Mouse (Mus musculus): ENCODE results near the gene B3gat2.

Gene B3gat2

DNA sequence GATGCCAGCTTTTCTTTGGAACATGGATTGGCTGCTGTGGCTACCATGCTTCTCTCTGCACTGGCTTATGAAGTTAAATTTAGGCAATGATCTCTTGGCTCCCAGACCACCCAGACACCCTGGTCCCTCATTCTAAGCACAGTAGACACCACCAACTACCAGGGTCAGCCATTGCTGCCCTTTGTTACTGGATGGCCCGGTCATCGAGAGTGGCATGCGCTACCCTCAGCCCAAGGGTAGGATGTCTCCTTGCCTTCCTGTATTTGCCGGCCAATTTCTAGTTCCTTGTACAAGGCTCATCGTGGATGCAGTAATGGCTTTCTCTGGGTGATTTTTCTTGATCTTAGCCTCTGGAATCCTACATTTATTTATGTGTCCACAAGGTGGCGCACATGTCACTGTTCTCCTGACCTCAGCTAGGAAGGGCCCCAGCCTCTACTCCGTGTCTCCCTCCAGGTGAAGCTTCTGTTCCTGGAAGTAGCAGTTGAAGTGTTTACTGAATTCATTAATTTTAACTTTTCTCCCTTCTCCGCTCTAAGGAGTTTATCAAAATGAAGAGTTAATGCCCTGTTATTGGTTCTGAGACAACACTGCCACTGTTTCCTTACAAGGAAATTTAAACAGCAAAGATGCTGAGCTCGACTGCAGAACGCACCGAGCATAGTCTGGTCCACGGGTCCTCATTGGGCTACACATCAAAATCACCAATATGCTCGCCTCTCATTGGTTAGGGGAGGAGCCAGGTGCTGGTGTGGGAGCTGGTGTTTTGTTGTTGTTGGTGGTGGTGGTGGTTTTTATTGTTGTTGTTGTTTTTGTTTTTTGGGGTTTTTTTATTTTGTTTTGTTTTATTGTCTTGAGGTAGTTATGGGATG, 65.6 kb downstream of the B3gat2 start:
- in situ Hi-C loops (cut with MboI; ENCODE audit: low pct_unique_long_range_greater_than_20kb in 1 of 2, low sequenced_read_pairs in 2 of 2, unreplicated experiment in 1 of 2): loop anchor here in 1 of 2 experiments (25.0 kb wide), 1 partner anchor 335 kb away; no protein-coding TSS in a partner anchor

DNA sequence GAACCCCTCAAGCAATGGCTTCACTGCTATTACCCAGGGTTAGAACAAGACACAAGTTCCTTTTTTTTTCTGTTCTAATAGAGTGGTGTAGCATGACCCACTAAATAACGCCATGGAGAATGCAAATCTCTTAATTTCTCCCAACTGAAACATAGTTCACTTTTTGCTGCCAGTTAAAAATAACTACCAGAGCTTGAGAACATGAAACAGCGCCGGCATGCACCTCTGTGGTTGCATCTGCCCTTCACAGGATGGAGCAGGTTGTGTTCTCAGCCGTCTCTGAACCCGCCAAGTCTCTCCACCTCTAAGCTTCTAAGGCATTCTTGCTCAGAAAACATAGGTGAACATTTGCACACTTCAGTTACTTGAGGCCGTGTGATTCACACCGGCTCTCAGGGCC, 72.7 kb downstream of the B3gat2 start:
- in situ Hi-C loops (cut with MboI; ENCODE audit: low pct_unique_long_range_greater_than_20kb in 1 of 2, low sequenced_read_pairs in 2 of 2, unreplicated experiment in 1 of 2): loop anchor here in 1 of 2 experiments (25.0 kb wide), 1 partner anchor 328 kb away; no protein-coding TSS in a partner anchor

DNA sequence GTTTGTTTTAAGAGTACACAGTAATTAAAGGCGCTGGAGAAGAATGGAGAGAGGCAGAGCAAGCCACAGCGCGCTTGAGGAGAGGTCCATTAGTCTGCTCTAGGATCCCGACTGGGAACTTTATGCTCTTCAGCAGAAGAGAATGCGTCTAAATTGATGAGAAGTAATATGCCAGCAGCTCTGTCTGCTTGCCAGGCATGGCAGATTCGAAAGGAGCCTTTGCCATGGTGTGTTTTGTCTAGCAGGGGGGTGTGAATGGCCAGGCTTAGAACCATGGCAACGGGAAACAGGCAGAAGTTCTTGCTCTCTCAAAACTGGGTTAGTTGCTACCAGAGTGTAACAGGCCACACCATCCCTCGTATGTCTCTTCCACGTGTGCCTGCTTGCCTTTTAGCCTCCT, 73.3 kb downstream of the B3gat2 start:
- in situ Hi-C loops (cut with MboI; ENCODE audit: low pct_unique_long_range_greater_than_20kb in 1 of 2, low sequenced_read_pairs in 2 of 2, unreplicated experiment in 1 of 2): loop anchor here in 1 of 2 experiments (25.0 kb wide), 1 partner anchor 327 kb away; no protein-coding TSS in a partner anchor

DNA sequence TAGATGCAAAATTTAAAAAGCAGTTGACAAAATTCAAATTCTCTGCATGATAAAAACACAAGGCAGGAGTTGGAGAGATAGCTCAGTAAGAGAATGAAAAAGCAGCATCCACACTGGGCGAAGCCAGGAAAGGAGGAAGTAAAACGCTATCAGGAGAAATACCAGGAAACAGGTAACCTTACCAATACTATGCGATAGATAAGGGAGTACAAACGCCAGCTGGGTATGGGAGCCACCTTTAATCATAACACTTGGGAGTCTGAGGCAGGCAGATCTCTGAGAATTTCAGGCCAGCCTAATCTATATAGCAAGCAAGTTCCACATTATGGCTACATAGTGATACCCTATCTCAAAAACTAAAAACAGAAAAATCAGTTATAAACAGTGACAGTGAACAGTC, 75.1 kb downstream of the B3gat2 start:
- in situ Hi-C loops (cut with MboI; ENCODE audit: low pct_unique_long_range_greater_than_20kb in 1 of 2, low sequenced_read_pairs in 2 of 2, unreplicated experiment in 1 of 2): loop anchor here in 1 of 2 experiments (25.0 kb wide), 1 partner anchor 326 kb away; no protein-coding TSS in a partner anchor

DNA sequence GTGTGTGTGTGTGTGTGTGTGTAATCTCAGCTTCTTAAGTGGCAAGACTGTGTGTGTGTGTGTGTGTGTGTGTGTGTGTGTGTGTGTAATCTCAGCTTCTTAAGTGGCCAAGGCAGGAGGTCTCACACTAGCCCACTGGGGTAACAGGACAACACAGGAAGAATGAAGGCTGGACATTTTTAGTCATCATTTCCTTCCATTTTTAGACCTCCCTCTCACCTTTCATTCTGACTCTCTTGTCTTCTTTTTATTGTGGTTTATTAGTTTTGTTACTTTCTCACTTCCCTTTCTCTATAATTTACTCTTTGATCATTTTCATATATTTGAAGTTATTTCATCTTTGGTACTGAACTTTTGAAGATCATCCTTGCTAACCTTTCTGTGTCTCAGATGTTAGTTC, 79.4 kb downstream of the B3gat2 start:
- in situ Hi-C loops (cut with MboI; ENCODE audit: low pct_unique_long_range_greater_than_20kb in 1 of 2, low sequenced_read_pairs in 2 of 2, unreplicated experiment in 1 of 2): loop anchor here in 1 of 2 experiments (25.0 kb wide), 1 partner anchor 321 kb away; no protein-coding TSS in a partner anchor

DNA sequence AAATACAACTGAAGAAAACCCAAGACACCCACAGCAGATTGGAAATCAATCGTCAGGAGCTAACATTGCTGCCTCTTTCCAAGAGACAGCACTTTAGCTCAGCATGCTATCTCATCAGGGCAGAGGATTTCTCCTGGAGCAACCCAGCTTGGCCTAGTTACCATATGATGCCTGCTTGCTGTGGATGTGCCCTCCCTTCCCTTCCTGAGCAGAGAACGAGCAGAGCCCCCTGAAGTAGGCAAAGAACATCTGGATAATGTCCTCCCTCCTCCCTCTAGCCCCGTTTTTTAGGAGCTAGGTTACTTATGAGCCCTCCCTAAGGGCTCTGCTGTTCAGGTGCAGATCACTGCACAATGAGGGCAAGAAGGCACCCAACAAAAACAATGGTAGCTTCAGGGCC, 81.1 kb downstream of the B3gat2 start:
- in situ Hi-C loops (cut with MboI; ENCODE audit: low pct_unique_long_range_greater_than_20kb in 1 of 2, low sequenced_read_pairs in 2 of 2, unreplicated experiment in 1 of 2): loop anchor here in 1 of 2 experiments (25.0 kb wide), 1 partner anchor 320 kb away; no protein-coding TSS in a partner anchor

DNA sequence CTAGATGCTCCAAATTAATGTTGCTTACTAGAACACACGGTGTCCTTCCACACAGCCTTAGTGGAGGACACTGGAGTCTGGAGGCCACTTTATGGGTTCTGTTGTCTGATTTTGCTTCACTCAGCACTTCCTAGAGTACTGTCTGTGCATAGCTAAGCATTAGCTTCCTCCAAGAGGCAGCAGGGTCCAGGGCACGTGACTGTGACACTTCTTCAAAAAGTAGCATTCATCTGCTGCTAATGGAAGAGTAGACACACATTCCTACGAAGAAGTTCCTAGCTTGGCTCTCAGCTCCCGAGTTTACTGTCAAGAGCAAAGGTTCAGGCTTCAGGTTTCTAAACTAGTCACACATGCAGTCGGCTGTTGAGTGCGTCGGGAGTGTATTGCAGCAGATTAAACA, 82.2 kb downstream of the B3gat2 start:
- in situ Hi-C loops (cut with MboI; ENCODE audit: low pct_unique_long_range_greater_than_20kb in 1 of 2, low sequenced_read_pairs in 2 of 2, unreplicated experiment in 1 of 2): loop anchor here in 1 of 2 experiments (25.0 kb wide), 1 partner anchor 319 kb away; no protein-coding TSS in a partner anchor

DNA sequence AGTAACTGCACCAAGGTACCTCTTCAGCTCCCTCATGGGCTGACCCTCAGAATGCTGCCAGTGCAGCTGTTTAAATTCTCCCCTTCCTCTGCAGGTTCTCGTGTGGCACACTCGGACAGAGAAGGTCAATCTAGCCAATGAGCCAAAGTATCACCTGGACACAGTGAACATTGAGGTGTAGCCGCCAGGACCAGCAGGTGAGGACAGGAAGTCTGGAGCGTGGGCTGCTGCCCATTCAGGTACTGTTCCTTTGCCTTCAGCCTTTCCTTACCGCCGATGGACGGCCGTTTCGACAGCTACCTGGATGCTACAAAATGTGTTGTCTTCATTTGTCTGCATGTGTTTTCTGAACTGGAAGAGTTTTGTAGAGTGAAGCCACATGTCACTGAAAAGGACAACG, 83.5 kb downstream of the B3gat2 start:
- in situ Hi-C loops (cut with MboI; ENCODE audit: low pct_unique_long_range_greater_than_20kb in 1 of 2, low sequenced_read_pairs in 2 of 2, unreplicated experiment in 1 of 2): loop anchor here in 1 of 2 experiments (25.0 kb wide), 1 partner anchor 317 kb away; no protein-coding TSS in a partner anchor

DNA sequence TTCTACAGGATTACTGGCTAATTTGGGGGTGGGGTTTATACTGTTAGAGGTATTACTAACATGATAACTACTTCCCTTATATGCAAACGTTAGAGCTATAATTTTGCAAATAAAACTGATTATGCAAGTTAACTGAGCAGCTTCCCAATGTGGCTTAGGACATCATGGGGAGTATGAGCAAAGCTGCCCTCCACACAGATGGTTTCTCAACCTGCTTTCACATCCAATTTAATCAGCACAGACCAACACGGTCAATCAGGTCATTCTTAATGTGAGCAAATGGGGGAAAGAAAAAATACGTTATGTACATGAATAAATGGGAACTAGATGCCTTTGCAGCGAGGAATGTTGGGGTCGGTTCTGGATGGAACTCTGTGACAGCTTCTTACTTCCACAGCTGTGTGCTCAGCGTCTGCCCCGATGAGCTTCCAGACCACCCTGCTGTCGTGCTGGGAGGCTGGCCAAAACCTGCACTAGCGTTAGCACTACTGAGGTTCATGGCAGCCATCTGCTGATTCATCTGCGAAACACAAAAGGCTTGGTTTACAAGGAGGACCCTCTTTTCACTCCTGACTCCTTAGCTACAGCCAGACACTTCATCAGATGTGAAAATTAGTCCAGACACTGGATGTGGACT, 84.6 kb downstream of the B3gat2 start:
- in situ Hi-C loops (cut with MboI; ENCODE audit: low pct_unique_long_range_greater_than_20kb in 1 of 2, low sequenced_read_pairs in 2 of 2, unreplicated experiment in 1 of 2): loop anchor here in 1 of 2 experiments (25.0 kb wide), 1 partner anchor 316 kb away; no protein-coding TSS in a partner anchor

DNA sequence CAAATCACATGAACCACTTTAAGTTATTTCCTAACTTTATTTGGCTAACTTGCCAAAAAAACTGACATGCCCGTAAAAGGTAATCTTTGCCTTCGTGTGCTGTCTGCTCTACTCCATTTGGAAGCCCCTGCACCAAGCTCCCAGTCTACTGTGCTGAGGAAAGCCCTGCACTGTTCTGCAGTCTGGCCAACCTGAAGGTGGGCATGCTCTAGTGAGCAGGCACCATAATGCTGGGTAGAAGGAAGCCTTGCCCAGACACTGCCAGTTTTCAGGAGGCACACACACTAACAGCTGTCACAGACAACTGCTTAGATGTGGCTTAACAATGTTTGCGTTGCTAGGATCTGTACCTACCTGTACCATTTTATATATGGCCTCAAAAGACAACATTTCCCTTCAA, 94.1 kb downstream of the B3gat2 start:
- in situ Hi-C loops (cut with MboI; ENCODE audit: low pct_unique_long_range_greater_than_20kb in 1 of 2, low sequenced_read_pairs in 2 of 2, unreplicated experiment in 1 of 2): no loop called here

DNA sequence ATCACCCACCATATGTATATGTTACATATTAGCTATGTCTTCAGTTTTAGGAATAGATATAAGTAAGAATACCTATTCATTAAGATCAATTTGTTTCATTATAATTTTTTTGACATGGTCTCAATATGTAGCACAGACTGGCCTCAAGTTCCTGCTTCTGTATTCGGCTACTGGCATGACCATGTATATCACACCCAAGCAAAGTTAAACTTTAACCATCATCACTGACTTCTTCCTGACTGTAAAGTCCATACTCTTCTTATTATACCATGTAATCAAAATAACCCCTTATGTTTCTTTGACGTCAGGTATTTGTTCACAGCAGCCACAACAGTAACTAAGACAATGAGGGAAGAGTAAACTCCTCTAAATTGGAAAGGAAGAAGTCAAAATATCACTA, 99.4 kb downstream of the B3gat2 start:
- in situ Hi-C loops (cut with MboI; ENCODE audit: low pct_unique_long_range_greater_than_20kb in 1 of 2, low sequenced_read_pairs in 2 of 2, unreplicated experiment in 1 of 2): no loop called here

DNA sequence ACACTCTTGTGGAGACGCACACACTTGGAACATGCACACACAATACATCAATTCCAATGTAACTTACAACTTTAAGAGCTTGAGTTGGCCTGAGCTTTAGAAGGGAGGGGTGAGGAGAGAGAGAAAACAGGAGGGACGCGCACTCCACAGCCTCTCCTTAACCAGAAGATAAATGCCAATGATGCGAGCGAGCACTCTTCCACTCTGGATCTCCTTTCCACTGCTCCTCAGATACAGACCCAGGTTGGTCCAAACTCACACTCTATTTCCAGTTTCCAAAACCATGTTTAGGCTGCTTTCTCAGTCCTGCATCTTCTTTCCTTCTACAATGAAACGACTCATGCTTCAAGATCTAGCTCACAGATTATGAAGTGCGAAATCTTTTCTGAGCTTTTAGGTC, 104.0 kb downstream of the B3gat2 start:
- in situ Hi-C loops (cut with MboI; ENCODE audit: low pct_unique_long_range_greater_than_20kb in 1 of 2, low sequenced_read_pairs in 2 of 2, unreplicated experiment in 1 of 2): no loop called here

DNA sequence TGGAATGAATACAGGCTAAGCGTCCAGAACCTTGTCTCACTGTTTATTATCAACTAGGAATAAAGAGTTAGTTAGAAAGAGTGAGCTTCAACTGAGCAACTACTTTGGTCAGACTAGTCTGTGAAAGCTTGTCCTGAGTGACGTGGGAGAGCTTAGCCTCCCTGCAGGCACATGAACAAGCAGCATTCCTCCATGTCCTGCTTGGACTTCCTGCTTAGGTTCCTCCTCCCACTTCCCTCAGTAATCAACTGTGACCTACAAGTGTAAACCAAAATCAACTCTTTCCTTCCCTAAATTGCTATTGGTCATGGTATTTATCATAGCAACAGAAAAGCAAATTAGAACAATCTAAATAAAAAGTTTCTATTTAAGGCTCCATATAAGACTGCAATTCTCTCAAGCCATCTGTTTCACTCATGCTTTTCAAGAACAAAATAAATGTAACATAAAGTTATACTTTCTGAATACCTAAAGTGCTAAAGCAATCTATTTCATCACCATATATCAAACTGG, 105.9 kb downstream of the B3gat2 start:
- in situ Hi-C loops (cut with MboI; ENCODE audit: low pct_unique_long_range_greater_than_20kb in 1 of 2, low sequenced_read_pairs in 2 of 2, unreplicated experiment in 1 of 2): no loop called here

DNA sequence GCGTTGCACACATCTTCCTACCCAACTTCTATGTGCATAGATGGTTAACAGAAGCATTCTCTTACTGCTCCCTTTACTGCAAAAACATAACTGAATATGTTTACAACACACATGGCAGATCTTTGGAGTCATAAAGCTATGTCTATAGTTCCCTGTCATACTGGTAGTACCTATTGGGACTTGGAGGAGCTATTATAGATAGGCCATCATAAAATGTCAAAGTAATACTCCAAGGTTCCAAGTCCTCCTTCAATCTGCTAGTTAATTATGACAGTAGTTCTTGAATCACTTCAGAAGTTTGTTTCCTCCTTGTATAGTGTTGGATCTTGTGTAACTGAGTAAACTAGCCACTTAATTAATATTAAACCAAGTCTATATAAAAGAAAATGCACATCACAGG, 110.6 kb downstream of the B3gat2 start:
- in situ Hi-C loops (cut with MboI; ENCODE audit: low pct_unique_long_range_greater_than_20kb in 1 of 2, low sequenced_read_pairs in 2 of 2, unreplicated experiment in 1 of 2): no loop called here

DNA sequence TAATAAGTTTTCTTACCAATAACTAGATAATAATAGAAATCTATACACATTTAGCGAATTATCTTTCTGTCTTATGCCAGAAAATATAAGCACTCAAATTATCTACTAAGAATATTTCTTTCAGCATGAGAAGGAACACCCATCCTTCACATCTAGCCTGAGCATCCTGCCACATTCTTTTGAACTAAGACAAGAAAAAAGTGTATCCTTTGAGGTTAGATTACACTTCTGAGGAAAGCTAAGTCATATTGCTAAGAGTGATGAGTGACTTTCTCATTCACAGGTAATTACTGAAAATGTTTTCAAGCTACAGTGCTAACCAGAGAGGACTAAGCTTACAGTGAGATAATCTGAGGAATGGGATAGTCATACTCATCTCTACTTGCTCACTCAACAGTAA, 121.1 kb downstream of the B3gat2 start:
- in situ Hi-C loops (cut with MboI; ENCODE audit: low pct_unique_long_range_greater_than_20kb in 1 of 2, low sequenced_read_pairs in 2 of 2, unreplicated experiment in 1 of 2): no loop called here

DNA sequence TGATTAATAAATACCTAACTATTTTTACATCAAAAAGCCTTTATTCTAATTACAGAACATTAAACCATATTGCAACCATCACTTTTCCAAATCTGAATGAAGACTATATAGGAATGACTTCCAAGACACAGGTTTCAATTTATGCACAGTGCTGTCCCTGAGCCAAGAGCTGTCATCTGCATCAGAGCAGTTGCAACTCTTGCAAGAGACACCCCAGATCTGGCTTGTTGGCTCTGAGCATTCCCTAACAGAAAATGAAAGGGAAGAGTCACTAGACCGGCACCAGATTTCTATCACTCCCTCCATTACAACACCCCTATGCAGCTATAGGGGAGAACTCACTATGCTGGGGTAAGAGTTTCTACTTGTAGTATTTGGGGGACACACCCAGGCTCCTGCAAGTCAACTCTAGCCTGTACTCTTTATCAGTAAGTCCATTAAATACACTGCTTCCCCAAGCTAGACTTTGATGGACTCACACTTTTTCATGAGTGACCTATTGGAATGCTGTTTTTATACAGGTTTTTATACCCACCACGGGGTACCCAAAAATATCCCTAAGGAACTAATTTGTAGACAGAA, 122.6 kb downstream of the B3gat2 start:
- in situ Hi-C loops (cut with MboI; ENCODE audit: low pct_unique_long_range_greater_than_20kb in 1 of 2, low sequenced_read_pairs in 2 of 2, unreplicated experiment in 1 of 2): no loop called here

DNA sequence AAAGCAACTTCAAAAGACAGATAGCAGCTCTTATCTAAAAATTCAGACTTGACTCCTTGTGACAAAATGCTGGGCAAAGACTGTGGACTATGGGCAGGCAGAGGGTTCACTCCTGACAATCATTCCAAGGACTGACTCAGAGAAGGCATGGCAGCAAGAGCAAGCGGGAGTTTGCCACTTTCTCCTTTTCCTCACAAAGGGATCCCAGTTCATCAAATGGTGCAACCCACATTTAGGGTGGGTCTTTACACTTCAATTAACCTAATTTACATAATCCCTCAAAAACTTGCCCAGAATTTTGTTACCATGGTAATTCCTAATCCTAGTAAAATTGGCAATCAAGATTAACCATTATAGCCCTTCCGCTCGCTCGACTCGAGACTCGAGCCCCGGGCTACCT, 123.4 kb downstream of the B3gat2 start:
- in situ Hi-C loops (cut with MboI; ENCODE audit: low pct_unique_long_range_greater_than_20kb in 1 of 2, low sequenced_read_pairs in 2 of 2, unreplicated experiment in 1 of 2): no loop called here

DNA sequence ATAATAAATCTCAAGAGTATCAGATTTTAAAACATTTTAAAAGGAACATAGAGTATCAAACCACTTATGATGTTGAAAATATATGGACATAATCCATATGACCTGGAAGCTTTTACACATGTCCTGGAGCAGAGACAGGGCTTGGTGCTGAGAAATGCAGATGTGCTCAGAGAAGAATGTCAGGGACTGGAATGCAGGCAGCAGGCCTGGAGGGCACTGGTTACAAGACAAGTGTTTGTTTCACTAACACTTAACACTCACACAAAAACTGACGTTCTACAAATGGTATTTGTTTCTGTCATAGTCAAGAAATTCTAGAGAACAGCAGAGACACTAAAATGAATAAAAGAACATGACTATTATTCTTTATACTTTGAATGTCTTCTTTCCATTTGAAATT, 130.5 kb downstream of the B3gat2 start:
- in situ Hi-C loops (cut with MboI; ENCODE audit: low pct_unique_long_range_greater_than_20kb in 1 of 2, low sequenced_read_pairs in 2 of 2, unreplicated experiment in 1 of 2): no loop called here

Measured in mouse embryonic stem cell (cell line).